Mouse (Mus musculus) frontal cortex, postnatal 36 days (tissue): ENCODE data around the gene Apbb1ip.

Experiments
- DNase-seq, 2 experiments: peaks; one replicate each; pipeline ENCODE4 v3.0.0; 2022; ENCODE audit warnings: low spot score in 2 of 2

Apbb1ip gene

DNA sequence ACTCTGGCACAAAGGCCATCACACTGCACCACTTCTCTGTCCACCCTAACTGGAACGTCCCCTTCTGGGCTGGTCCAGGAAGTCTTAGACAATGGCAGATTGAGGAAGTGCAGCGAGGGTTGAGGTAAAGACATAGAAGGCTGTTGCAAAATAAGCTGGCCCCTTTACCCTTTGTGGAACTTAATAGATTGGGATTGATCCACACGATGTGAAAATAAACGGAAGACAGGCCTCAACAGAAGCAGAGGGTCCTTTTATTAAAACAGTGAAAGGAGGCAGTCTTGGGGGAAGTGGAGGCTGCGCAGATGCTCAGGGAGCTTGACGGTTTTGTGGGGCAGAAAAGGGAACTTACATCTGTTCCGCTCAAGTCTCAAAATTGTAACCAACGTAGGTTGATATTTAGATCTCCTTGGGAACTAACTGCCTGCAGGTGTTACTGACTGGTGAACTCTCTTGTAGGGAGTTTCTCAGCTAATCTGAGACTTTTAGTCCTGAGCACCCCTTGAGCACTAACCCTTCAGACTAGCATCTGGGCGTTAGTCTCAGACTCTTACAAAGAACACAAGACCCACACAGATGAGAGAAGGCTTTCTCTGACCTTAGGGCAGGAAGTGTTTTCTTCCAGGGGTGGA is at the start of gene Apbb1ip:
Apbb1ip (plus strand) TSS at position 546 of the 632 bp plus-strand sequence.
- peak; percentile 4 to 5 for DNase-seq

DNA sequence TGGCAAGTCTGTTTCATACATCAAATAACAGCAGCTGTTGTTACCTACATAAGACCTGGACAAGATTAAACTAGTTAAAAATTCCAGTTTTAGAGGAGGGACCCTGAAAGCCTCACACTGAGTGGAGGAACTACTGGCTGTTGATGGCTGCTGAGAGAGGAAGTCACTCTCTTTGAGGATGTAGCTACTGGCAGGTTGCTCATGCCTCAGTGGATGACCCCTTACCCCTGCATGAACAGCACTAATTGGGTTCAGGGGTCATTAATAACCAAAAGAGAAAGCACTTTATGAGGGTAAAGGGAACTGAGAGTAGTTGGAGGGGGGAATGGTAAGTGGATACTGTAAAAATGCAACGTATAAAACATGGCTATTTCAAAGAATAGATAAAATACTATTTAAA is 46.8 kb upstream of the Apbb1ip start:
- DNase-seq = no peak

DNA sequence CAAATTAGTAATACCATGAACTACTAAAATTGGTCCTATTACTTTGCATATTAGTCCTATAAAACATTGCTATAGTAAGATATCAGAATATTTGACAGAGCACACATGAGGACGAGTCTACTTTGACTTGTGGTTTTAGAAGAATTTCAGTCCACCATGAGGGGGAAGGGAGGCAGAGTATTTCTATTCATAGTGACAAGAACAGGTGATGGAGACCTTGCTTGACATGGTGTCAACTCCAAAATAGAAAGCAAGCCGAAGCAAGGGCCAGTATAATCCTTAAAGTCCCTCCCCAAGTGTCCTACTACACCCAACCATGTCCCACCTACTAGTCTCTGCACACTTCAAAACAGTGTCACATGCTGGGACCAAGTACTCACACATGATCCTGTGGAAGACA is 37.8 kb upstream of the Apbb1ip start:
- no peak for DNase-seq

DNA sequence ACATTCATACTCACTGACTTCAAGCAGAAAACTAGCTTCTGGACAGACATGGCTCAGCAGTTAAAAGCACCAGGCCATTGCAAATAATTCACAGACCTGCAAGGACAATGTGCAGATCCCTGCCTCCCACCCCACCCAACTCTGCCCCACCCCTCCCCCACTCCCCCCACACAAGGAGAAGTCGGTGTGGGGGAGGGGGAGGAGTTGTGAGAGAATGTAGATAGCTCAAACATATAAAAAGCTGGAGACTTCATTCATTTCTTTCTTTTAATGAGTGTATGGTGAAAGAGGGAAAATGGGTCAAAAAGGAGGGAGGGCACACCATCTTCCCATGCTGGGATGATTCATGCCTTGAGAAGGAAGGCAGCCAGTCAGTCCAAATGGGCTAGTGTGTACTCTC is 34.5 kb upstream of the Apbb1ip start:
- no peak for DNase-seq

DNA sequence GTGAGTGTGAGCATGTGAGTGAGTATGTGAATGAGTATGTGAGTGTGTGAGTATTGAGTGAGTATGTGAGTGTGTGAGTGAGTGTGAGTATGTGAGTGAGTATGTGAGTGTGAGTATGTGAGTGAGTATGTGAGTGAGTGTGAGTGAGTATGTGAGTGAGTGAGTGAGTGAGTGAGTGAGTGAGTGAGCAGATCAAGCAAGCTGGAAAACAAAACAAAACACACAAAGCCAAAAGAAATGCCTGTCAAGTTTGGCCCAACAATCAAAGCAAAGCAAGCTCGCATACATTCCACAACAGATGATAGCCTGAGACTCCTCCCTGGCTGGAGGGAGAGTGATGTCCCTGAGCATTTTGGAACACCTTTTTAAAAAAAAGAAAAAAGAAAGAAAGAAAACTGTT is 33.5 kb upstream of the Apbb1ip start:
- DNase-seq = no peak

DNA sequence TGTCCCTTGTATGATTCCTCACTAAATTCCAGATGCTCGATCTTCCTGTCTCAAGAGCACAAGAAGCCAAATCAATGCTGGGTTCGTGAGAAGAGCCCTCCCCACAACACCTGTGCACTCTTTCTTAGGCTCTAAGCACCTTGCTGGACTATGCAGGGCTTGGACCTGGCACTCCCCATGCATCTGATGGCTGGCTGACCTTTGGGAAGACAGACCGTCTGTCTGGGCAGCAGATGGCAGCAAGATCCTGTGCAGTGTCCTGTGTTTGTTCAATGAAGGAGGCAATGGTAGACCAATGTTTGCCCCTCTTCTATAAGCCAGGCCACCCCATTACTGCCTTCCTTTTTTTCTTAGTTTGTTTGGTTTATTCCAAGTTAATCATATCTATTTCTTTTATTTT is 32.7 kb upstream of the Apbb1ip start:
- no peak for DNase-seq

DNA sequence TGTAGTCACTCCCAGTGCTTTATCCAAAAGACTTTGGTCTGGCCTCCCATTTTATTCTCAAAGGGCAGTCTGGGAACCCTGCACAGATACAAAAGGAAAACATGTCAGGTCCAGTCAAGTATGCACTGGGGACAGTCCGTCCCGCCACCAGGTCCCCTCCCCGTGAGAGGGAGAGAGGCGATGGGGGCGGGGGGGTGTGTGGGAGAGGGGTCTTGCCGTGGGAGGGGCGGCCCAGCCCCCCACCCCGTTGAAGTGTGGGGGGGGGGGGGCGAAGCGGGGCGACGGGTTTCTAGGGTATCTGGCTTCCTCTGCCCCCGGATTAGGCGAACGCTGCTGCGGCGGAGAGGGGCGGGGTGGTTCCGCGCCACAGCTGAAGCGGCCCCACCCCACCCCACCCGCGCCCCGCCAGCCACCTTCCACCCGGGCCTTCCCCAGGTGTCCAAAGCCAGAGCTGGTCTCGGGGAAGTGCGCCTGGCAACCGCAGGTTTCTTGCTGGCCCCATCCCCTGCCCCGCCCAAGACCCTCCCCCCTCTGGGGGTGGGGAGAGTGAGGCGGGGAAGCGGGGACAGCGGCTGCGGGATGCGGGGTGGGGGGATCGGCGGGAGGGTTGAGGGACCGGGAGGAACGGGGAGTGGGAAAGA is 29.7 kb upstream of the Apbb1ip start:
- no peak for DNase-seq

DNA sequence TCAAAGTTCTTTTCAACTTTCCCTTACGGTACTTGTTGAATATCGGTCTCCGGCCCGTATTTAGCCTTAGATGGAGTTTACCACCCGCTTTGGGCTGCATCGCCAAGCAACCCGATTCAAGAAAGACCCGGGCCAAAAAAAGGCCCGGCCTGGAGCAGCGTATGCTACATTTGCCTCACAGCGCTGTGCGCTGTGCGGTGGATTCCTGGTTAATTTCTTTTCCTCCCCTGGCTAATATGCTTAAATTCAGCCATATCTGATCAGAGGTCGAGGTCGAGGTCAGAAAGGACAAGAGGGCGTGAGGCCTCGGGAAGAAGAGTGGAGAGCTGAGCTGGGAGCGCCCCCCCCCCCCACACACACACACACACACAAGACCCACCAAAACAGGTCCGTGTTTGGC is 29.0 kb upstream of the Apbb1ip start:
- DNase-seq = no peak

DNA sequence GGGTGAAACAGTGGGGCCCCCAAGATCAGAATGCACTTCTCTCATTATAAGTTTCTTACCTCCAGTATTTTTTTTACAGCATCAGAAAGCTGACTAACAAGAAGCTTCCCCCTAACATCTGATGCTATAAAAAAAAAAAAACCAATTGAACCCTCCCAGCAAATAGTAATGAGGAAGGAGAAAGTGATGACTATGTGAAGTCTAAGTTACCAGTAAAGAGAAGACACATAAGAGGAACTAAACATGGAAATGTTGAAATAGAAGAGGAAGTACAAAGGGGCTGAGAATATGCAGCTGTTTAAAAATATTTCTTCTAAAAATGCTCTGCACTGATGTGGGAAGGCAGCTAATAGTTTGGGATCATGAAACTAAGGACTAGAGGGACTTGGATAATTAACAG is 27.1 kb upstream of the Apbb1ip start:
- DNase-seq = no peak

DNA sequence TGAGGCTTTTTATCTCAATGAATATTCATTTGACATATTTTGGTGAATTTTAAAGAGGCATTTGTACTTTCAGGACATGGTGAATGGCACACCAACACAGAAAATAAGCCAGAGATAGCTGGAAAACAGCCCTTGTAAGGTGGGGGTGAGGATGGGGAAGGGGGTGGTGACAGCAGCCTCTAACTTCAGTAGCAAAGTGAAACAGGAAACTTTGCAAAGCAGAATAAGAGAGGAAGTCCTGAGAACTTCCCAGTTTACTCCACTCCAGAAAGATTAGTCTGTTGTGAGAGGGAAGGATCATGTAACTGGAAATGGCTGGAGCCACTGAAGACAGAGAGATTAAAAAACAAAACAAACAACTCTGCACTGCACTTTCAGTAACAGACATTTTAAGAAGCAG is 26.0 kb upstream of the Apbb1ip start:
- DNase-seq = no peak

DNA sequence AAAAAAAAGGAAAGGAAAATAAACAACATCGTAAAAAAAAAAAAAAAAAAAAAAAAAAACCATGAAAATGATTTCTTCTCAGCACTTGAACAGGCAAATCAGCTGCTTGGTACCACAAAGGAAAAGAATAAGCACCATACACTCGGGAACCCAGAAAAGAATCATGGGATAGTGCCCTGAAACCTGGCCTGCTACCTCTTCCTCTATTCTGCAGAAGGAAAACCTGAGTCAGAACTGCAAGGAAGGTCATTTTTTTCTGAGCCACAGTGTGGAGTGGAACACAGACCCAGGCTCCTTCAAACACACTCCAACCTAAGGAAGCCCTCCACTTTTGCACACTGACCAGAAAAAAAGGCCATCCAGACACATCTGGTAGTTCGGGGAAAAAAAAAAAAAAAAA is 24.1 kb upstream of the Apbb1ip start:
- DNase-seq = no peak

DNA sequence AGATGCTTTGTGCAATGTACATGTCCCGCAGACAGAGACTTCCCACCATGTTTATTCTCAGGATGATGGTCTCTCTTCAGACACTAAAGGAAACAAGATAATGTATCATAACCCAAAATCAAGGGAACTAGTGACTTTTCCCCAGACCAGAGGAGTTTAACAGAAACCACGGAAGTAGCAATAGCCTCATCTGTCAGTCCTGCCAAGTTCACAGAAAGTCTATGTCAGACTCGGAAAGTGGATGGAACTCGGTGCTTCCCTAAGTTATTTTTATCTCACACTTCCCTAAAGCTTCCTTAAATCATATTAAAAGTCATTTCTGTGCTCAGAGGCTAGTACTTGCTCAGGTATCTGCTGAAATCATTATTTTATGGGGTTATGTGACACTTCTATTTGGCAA is 21.4 kb upstream of the Apbb1ip start:
- DNase-seq = no peak

DNA sequence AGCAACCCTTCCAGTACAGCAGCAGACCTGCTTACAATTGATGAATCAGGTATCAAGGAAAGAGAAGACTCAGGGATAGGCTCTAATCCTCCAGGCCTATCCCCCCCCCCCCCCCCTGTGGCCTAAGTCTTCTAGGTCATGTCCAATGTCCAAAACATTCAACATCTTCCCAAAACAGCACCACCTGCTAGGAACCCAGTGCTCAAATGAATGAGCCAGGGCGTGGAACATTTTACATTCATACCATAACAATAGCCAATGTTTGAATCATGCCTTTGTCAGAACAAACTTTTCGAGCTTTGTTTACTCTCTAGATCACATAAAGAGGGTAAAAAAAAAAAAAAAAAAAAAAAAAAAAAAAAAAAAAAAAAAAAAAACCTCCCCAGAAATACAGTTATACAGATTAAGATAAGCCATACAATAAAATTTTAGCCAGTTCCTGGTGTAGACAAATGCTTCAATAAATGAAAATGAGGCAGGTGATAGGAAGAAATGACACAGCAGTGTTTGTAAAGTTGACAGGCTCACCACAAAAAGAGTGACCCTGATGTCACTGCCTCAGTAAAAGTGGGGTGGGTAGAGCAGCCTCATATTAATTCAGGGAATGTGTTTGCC is 20.3 kb upstream of the Apbb1ip start:
- no peak for DNase-seq

DNA sequence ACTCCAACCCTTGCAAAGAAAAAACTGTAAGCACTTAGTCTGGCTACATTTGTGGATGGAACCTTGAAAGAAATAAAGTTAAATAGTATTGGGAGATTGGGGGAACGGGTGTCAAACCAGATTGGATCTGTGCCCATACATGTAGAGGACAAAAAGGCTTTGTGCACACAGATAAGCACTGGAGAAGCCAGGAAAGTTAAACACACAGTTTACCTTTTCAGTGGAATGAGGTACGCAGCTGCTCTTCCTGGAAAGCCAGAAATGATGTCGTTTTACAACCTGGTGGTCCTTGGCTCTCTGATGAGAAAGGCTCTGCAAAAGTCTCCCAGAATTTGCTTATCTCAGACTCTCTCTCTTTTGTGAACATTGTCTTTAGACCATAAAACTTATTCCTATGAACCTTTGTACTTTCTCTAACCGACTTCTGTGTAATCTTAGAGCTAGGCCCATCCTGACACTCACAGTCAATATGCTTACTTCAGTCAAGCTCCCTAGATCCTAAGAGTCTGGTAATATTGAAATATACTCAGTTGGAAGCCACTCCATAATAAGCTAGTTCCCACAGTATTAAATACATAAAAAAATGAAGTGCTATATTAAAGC is 19.6 kb upstream of the Apbb1ip start:
- no peak for DNase-seq

DNA sequence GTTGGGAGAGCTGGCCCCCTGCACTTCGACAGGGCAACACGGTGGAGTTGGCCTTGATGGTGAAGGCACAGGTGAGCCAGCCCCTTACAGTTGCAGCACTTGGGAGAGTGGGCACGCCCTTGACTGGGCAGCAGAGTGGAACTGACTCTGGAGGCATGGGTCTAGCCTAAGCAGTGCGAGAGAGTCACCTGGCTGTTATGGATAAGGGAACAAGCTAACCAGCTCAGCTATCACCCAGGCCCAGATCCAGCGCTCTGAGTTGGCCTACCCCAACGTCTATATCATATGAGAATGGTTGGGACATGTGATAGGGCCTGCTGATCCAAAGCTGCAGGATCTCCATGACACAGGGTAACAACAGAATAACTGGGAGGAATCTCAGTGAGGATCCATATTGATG is 18.3 kb upstream of the Apbb1ip start:
- no peak for DNase-seq

DNA sequence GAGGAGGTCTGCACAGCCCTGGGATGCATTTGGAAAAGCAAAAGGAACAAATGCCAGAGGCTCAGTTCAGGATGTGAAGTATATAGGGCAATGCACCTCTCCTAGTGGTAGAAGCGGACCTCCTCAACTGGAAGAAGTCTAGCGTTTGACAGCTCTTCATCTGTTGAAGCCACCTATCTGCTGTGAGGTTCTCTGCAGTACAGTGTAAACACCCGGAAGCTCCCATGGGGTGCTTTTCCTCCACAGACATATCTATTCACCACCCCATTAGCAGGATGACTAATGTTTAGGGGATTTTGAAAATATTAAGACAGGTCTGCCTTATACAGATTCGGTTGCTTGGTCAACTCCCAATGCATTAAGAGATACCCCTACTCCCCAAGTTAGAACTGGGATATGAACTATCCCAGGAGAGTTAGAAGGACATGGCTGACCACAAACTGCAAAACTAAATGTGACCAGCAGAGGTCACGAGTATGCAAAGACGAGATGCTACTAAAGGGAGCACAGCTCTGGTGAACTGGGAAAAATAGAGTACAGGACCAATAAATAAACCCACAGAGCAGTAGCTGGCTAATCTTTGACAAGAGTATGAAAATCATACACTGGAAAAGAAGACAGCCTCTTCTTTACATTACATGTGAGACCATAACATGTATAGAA is 15.5 kb upstream of the Apbb1ip start:
- peak; percentile 56 to 76 for DNase-seq

DNA sequence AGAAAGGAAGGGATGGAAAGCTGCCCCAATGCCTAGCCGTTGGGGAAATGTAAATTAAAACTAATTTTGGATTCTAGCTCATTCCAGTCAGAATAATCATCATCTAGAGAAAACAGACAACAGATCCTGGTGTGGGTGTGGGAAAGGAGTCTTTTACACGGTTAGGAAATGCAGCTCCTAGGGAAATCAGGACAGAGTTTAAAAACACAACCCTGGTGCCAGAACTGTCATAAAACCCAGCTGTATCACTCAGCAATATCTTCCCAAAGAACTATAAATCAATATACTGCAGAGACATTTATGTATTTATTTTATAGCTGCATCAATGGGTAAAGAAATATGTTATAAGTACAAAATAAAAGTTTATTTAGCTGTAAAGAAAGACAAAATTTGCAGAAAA is 13.4 kb upstream of the Apbb1ip start:
- no peak for DNase-seq

DNA sequence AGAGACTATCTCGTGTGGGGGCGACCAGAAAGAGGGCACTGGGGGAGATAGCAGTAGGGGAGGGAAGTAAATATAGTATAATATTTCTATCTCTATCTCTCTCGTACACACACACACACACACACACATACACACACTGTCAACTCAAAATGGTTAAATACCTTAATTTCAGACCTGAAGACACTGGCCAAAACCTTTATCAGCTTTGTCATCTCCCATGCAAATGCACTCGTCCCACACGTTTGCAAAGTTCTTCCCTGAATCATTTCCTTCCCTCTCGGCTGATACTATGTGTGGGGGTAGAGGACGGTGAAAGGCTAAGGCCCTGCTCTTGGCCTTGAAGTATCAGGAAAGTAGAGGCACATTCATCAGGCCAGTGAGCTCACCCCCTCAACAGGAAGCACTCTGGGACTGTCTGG is 12.8 kb upstream of the Apbb1ip start:
- DNase-seq = no peak

DNA sequence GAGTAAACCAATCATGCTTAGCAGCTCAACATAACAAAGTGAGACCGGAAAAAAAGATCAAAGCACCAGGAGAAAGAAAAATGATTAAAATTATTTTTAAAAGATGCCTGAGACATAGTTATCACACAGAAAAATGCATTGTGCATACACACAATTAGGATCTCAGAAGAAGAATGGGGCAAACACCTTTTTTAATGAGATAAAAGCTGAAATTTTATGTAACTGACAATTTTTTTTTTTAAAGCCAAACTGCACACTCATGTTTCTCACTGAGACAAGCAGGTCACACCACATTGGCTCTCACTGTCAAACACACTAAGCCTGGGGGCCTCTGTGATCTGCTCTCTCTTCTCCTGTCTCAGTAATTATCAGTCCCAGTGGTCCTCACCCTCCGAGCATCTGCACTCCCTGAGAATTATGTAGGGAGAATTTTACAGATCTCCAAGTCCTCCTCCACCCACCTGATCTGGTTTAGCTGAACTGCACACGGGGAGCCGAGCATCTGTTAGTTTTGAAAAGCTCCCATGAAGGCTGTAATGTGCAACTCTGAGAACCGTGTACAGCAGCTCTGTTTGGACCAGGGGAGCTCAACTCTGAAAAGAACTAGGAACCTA is 9.0 kb upstream of the Apbb1ip start:
- DNase-seq = peak; percentile 38 to 55

DNA sequence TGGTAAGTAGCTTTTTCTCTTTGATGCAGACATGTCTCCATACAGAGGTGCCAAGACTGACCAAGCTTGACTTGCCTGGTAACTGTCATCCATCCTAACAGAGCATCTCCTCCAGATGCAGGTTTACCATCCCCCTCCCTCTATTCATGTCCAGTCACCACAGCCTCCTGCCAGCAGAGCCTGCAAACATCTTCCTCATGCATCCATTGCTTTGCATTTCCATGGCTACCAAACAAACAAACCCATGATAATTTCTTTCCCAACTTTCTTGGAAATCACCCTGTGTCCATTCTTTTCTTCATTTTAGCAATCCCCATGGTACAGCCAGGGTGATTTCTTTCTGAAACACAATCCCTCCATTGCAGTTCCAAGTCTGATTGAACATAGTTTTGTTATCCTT is 2.6 kb upstream of the Apbb1ip start:
- no peak for DNase-seq

DNA sequence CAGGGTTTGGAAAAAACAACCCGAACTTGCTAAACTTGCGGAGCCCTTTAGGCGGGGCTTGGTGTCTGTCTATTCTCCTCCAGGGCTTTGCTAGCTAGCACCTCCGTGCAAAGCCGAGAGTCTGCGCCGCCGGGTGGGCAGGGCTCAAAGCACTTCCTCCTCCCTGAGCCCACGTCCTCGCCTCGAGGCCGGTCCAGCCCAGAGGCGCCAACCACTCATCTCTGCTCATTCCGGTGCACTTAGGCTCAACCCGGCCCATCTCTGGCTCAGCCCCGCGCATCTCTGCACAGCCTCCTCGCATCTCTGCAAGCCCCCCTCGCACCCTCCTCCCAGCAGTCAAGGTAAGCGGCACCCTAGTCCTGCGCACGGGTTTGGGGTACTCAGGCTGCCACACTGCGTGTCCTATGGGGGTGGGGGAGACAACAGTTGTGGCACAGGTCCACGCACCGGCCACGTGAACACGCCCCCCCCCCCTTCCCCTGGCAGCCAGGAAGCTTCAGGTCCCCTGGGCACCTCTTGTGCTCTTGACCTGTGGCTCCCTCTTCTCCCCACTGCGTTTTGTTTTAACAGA is 372 bp downstream of the Apbb1ip start:
- DNase-seq = peak; percentile 44 to 60

DNA sequence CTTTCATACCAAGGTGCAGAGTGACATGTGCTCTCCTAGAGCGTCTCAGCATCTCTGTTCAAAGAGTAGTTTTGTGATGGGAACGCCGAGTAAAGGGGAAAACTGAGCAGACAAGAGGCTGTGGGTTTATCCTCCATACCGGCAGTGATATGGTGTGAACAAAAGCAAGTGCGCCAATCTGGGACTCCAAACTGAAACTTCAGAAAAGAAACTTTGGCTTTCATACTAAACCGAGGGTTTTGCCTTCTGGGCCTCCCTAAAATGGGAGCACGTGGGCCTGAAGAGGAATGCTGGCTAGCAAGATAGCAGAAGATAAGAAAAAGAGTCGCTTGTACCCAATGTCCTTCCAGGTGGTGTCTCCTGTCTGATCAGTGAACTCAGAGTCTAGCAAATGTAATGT is 1.3 kb downstream of the Apbb1ip start:
- no peak for DNase-seq
